Mouse (Mus musculus) bone marrow, adult 2 months (tissue): ENCODE measurements around the gene Gfer.
"Not testable (repeated sequence)": the region's sequence is repeated elsewhere in the genome, so short reads cannot be mapped to it uniquely, and the experiment has no call there.

Experiments
- CTCF ChIP-seq: fragments of 200-500 bp; IDR thresholded peaks from 2 replicates; pipeline ENCODE4 v1.5.1; 2011; ENCODE audit warnings: low read length, control low read depth; ENCODE audit not compliant: control insufficient read depth, insufficient read depth
- POLR2A ChIP-seq: fragments of 200-500 bp; IDR thresholded peaks from 2 replicates; pipeline ENCODE4 v1.6.1; 2011; ENCODE audit warnings: low read depth, mild to moderate bottlenecking, control low read depth, low read length, borderline replicate concordance; ENCODE audit not compliant: control insufficient read depth

DNA sequence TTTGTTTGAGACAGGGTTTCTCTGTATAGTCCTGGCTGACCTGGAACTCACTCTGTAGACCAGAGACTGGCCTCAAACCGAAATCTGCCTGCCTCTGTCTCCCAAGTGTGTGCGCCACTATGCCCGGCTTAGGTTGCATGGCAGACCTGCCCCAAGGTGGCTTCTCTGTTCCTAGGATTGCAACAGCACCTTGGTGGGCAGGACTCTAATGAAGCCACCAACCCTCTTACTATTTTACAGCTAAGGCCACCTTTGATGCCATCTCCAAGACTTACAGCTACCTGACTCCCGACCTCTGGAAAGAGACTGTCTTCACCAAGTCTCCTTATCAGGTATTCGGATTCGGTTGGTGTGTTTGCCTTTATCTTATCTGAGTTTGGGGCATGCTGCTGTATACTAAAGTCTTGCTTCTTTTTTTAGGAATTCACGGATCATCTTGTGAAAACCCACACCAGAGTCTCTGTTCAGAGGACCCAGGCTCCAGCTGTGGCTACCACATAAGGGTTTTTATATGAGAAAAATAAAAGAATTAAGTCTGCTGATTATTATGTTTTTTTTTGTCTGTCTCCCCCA, 25.5 kb upstream of the Gfer start:
- not testable (repeated sequence) for TF ChIP-seq CTCF, POLR2A
